Mouse (Mus musculus) retina, postnatal 1 day (tissue): Measurements from ENCODE around the gene Ccpg1os.

Experiments
- DNase-seq: peaks from one replicate; pipeline ENCODE4 v3.0.0-alpha.2; 2012

The Ccpg1os gene

GRCm38 (mm10) chr9:72985250-72986220 lies at the start of gene Ccpg1os, which contains the start of gene Ccpg1:
Ccpg1os (minus strand) TSS chr9:72985382.
Ccpg1 (plus strand) TSS chr9:72985429.
- DNase-seq = peak; percentile 99

- no peak for DNase-seq
These were observed 48.2 kb upstream of the Ccpg1os start for GRCm38 (mm10) chr9:73033406-73033805.

- DNase-seq = no peak
These were observed 46.2 kb upstream of the Ccpg1os start for GRCm38 (mm10) chr9:73031421-73031820.

GRCm38 (mm10) chr9:73030443-73030842 lies 45.3 kb upstream of the Ccpg1os start:
- DNase-seq = no peak

GRCm38 (mm10) chr9:73025818-73026636 lies 40.8 kb upstream of the Ccpg1os start:
- peak; percentile 73 for DNase-seq

GRCm38 (mm10) chr9:73020566-73021097 lies 35.5 kb upstream of the Ccpg1os start:
- DNase-seq = no peak

GRCm38 (mm10) chr9:73019841-73020240 lies 34.7 kb upstream of the Ccpg1os start:
- no peak for DNase-seq

- DNase-seq = no peak
These were observed 29.5 kb upstream of the Ccpg1os start for GRCm38 (mm10) chr9:73014724-73015123.

GRCm38 (mm10) chr9:73012629-73013028 lies 27.4 kb upstream of the Ccpg1os start:
- no peak for DNase-seq

- DNase-seq = no peak
These were observed 23.2 kb upstream of the Ccpg1os start for GRCm38 (mm10) chr9:73008384-73008783.

GRCm38 (mm10) chr9:73006175-73006574 lies 21.0 kb upstream of the Ccpg1os start:
- DNase-seq = peak; percentile 6

- DNase-seq = no peak
These were observed 19.9 kb upstream of the Ccpg1os start for GRCm38 (mm10) chr9:73005106-73005505.

GRCm38 (mm10) chr9:73004076-73004475 lies 18.9 kb upstream of the Ccpg1os start:
- no peak for DNase-seq

- DNase-seq = no peak
These were observed 17.0 kb upstream of the Ccpg1os start for GRCm38 (mm10) chr9:73002177-73002576.

GRCm38 (mm10) chr9:73001314-73002011 lies 16.3 kb upstream of the Ccpg1os start:
- no peak for DNase-seq

- no peak for DNase-seq
These were observed 15.3 kb upstream of the Ccpg1os start for GRCm38 (mm10) chr9:73000487-73000886.

GRCm38 (mm10) chr9:72996806-72997205 lies 11.6 kb upstream of the Ccpg1os start:
- DNase-seq = no peak

- DNase-seq = no peak
These were observed 11.0 kb upstream of the Ccpg1os start for GRCm38 (mm10) chr9:72996167-72996566.

- DNase-seq = no peak
These were observed 7.4 kb upstream of the Ccpg1os start for GRCm38 (mm10) chr9:72992576-72992975.

GRCm38 (mm10) chr9:72991420-72991819 lies 6.2 kb upstream of the Ccpg1os start:
- no peak for DNase-seq

- no peak for DNase-seq
These were observed 3.5 kb upstream of the Ccpg1os start for GRCm38 (mm10) chr9:72988706-72989105.

- no peak for DNase-seq
These were observed 2.5 kb upstream of the Ccpg1os start for GRCm38 (mm10) chr9:72987703-72988102.

GRCm38 (mm10) chr9:72983066-72983465 lies 2.1 kb downstream of the Ccpg1os start:
- no peak for DNase-seq
